Comparison of ENCODE assay signal across 25 mouse cellular contexts in genomic region chr5:150961615-150962014, GRCm38 (mm10). TPM values are rescaled to one million over a fixed set of nuclear protein-coding genes. Genes with fewer than 3 reads are reported as not detected.
DNase-seq lines count a peak whose midpoint lies in the region; ATAC-seq and TF ChIP-seq lines count a peak whose summit lies in the region.
"Had no signal": no experiment of that assay in that cellular context is flagged by ENCODE, and none has a peak within 500 bp of the region (broad histone marks: within the 10 kb centered on the region; RNA-seq: fewer than 3 reads in every experiment).

No protein-coding gene starts in this region.

- no peak overlapping the region for H3K4me3 ChIP-seq in forebrain, postnatal 0 days (ENCODE audit: low read depth, low read length)
- no peak overlapping the region for H3K4me3 ChIP-seq in forebrain, embryonic 14.5 days (ENCODE audit: low read depth, low read length)
- H3K4me3 ChIP-seq: embryonic facial prominence, embryonic 12.5 days; embryonic facial prominence, embryonic 15.5 days; forebrain, embryonic 15.5 days; heart, embryonic 12.5 days; heart, embryonic 15.5 days had no signal

- H3K36me3 ChIP-seq in forebrain, postnatal 0 days (ENCODE audit: insufficient read depth), result no peaks in the 10 kb centered on the region
- no peaks in the 10 kb centered on the region for H3K36me3 ChIP-seq in forebrain, embryonic 14.5 days (ENCODE audit: control insufficient read depth, insufficient read depth, low read length)
- H3K36me3 ChIP-seq: embryonic facial prominence, embryonic 12.5 days; embryonic facial prominence, embryonic 15.5 days; forebrain, embryonic 15.5 days; heart, embryonic 12.5 days; heart, embryonic 15.5 days had no signal

- H3K27me3 ChIP-seq in forebrain, postnatal 0 days (ENCODE audit: insufficient read depth, low read length), result no peaks in the 10 kb centered on the region
- H3K27me3 ChIP-seq in forebrain, embryonic 14.5 days (replicated peaks; ENCODE audit: control insufficient read depth, insufficient read depth, low read length), result no peaks in the 10 kb centered on the region
- H3K27me3 ChIP-seq: embryonic facial prominence, embryonic 12.5 days; embryonic facial prominence, embryonic 15.5 days; forebrain, embryonic 15.5 days; heart, embryonic 12.5 days; heart, embryonic 15.5 days had no signal

- H3K9ac ChIP-seq in forebrain, postnatal 0 days, result no peak overlapping the region
- no peak overlapping the region for H3K9ac ChIP-seq in forebrain, embryonic 14.5 days (ENCODE audit: low read length)
- H3K9ac ChIP-seq: embryonic facial prominence, embryonic 12.5 days; embryonic facial prominence, embryonic 15.5 days; forebrain, embryonic 15.5 days; heart, embryonic 12.5 days; heart, embryonic 15.5 days; hindbrain, embryonic 14.5 days had no signal

- 88% methylated on average over 1 of the region's 1 CpGs for WGBS in forebrain, postnatal 0 days
- 71% methylated on average over 1 of the region's 1 CpGs for WGBS in forebrain, embryonic 14.5 days

- H3K4me2 ChIP-seq in forebrain, postnatal 0 days (ENCODE audit: low read depth), result no peak overlapping the region
- no peak overlapping the region for H3K4me2 ChIP-seq in forebrain, embryonic 14.5 days (ENCODE audit: low read length)
- H3K4me2 ChIP-seq: embryonic facial prominence, embryonic 12.5 days; embryonic facial prominence, embryonic 15.5 days; forebrain, embryonic 15.5 days; heart, embryonic 12.5 days; heart, embryonic 15.5 days; hindbrain, embryonic 14.5 days had no signal

- H3K4me1 ChIP-seq in forebrain, postnatal 0 days (ENCODE audit: insufficient read depth), result no peaks in the 10 kb centered on the region
- H3K4me1 ChIP-seq in forebrain, embryonic 14.5 days (ENCODE audit: control insufficient read depth, insufficient read depth, low read length), result no peaks in the 10 kb centered on the region
- H3K4me1 ChIP-seq: embryonic facial prominence, embryonic 12.5 days; embryonic facial prominence, embryonic 15.5 days; forebrain, embryonic 15.5 days; heart, embryonic 12.5 days; heart, embryonic 15.5 days had no signal

- no peak for TF ChIP-seq CTCF in forebrain, postnatal 0 days (IDR thresholded peaks at IDR 0.05; ENCODE audit: low read depth)

- H3K9me3 ChIP-seq in forebrain, postnatal 0 days (ENCODE audit: low read length), result no peaks in the 10 kb centered on the region
- H3K9me3 ChIP-seq in forebrain, embryonic 14.5 days (replicated peaks; ENCODE audit: control insufficient read depth, low read length), result no peaks in the 10 kb centered on the region
- H3K9me3 ChIP-seq: embryonic facial prominence, embryonic 12.5 days; embryonic facial prominence, embryonic 15.5 days; forebrain, embryonic 15.5 days; heart, embryonic 12.5 days; heart, embryonic 15.5 days had no signal

- peak; percentile 8 for DNase-seq in forebrain, postnatal 0 days
- DNase-seq in forebrain, embryonic 14.5 days (ENCODE audit: low spot score), result no peak
- DNase-seq in layer of hippocampus, adult 11-12 months (ENCODE audit: low spot score), result peak; percentile 19
- DNase-seq in layer of hippocampus, postnatal 10 days (ENCODE audit: low spot score in 2 of 2), result no peak
- DNase-seq in right cerebral cortex, adult 18-20 months, result peak; percentile 8
- no peak for DNase-seq in right cerebral cortex, postnatal 14 days
- peak; percentile 38 for DNase-seq in telencephalon, adult 2 months (ENCODE audit: low read depth, low spot score)
- DNase-seq in embryo, embryonic 9.5 days (ENCODE audit: extremely low spot score), result no peak
- DNase-seq: adrenal gland, adult 8-10 months; adrenal gland, postnatal 25 days; cerebellum, adult 18-20 months; cerebellum, adult 9-10 months; cerebellum, postnatal 14 days; heart, adult 18-20 months; heart, postnatal 10 days; heart, postnatal 4 days had no signal

- no peak overlapping the region for H3K27ac ChIP-seq in forebrain, postnatal 0 days (ENCODE audit: low read depth, low read length)
- H3K27ac ChIP-seq in forebrain, embryonic 14.5 days (ENCODE audit: low read depth, low read length), result no peak overlapping the region
- H3K27ac ChIP-seq: embryonic facial prominence, embryonic 12.5 days; embryonic facial prominence, embryonic 15.5 days; forebrain, embryonic 15.5 days; heart, embryonic 15.5 days; hindbrain, embryonic 14.5 days; hindbrain, postnatal 0 days had no signal

- ATAC-seq in forebrain, postnatal 0 days, result no peak
- ATAC-seq in forebrain, embryonic 14.5 days, result no peak
- ATAC-seq: activated CD4-positive, CD25-positive, alpha-beta regulatory T cell, adult 4 months; forebrain, embryonic 15.5 days; hindbrain, postnatal 0 days; inflammation-experienced regulatory T-cells, adult 6 months had no signal

RNA-seq across cellular contexts. Expression of gene Kl, which starts 9.2 kb away (rescaled TPM):
- 1.5 TPM in 2 replicates for total RNA-seq in forebrain, postnatal 0 days (2014; rRNA removed)
- polyA plus RNA-seq in forebrain, postnatal 0 days (2015; fragmentation: Nextera tagmentation; extraction: Ambion mirVana), result 0.40 and 0.61 TPM in 2 replicates
- polyA plus RNA-seq in forebrain, embryonic 14.5 days (2014; fragmentation: Nextera tagmentation; extraction: Ambion mirVana), result 0.20 and 0.41 TPM in 2 replicates
- 1 to 10 TPM; 3.9 to 5.1 TPM for total RNA-seq in layer of hippocampus, postnatal 10 days (2021)
- polyA plus RNA-seq: inflammation-experienced regulatory T-cells, adult 6 months had no signal

Comparison
In these comparisons a context has a peak if more than half of its experiments do, and no peak if none do; other contexts are left out.
1. DNase-seq: peak in forebrain, postnatal 0 days (single experiment), layer of hippocampus, adult 11-12 months (single experiment), right cerebral cortex, adult 18-20 months (single experiment) and telencephalon, adult 2 months (single experiment); none in forebrain, embryonic 14.5 days (single experiment), layer of hippocampus, postnatal 10 days (0 of 2), right cerebral cortex, postnatal 14 days (single experiment) and embryo, embryonic 9.5 days (single experiment).